Mouse (Mus musculus) embryo, embryonic 10 days (tissue): ENCODE data around the gene Ush1g.

Experiments used
- DNase-seq: peaks from one replicate; pipeline ENCODE4 v3.0.0-alpha.2; 2015; ENCODE audit warnings: low spot score

The Ush1g gene

DNA sequence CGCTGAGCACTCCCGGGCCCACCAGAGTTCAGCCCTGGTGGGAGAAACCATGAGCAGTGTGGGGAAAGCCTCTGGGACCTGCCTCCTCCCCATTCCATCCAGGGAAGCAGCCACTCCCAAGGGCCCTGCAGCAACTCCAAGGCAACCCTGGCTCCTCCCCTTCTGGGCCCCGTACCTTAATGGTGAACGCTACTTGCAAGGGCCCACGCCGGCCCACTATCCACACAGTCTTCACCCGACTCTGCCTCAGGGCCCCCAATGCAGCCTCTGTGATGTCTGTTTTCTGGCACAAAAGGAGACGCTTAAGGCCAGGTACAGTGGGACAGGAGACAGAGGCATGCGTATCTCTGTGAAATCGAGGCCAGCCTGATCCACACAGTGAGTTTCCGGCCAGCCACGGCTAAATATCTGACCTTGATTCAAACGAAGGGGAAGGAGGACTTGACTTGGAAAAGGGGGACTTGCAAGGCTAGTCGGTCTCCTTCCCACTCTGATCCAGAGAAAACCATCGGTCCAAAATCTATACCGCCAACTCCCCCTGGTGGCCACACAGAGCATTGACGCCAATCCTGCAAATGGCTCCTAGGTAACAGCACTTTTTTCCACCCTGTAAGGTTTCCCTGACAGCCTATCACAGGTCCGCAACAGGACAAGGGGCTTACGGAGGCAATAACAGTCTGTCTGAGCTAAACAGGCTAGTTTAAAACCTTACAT, 51.5 kb downstream of the Ush1g start:
- DNase-seq = peak; percentile 87

DNA sequence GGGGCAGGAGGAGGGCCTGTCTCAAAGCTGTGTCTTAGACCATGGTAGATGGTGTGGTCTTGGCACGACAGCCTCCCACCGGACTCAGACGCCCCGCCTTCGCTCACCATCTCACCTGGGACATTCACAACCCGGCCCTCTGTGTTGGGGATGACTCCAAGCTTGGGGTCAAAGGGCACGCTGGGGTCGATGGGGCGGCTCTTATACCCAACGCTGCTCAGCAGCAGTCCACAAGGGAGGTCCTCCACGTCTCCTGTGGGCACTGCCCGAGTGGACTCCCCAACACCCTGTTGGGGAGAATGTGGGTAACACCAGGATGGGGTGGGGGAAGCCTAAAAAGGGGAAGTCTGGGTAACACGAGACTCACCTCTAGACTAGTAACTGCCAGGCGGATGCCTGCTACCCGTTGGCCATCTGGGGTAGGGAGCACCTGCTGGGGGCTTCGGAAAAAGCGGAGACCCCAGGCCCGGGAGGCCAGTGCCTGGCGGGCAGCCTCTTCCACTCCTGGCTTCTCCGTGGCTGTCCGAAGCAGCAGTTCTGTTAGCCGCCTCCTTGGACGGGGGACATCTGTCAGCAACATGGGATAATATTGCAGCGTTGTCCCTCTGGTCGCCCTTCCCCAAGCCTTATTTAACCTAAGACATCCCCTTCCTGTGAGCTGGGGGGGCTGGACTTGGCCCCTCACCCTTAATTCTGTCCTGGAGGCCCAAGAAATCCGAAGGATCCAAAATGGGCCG, 52.3 kb downstream of the Ush1g start:
- DNase-seq = no peak

DNA sequence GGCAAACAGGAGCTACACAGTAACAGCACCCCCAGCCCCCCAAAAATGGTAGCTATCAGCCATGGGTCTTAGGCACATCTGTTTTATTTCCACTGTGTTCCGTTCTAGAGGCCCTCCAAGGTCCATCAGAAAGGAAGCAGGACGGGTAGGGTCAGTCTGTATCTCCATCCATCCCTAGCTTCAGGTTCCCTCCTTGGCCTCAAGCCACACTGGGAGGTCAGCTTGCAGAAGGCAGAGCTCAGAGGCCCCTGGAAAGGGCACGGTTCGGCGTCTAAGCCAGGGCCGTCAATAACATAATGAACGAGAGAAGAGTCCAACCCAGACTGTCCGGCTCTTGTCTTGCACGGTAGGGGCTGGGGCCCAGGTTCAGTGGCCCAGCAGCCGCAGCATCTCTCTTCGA, 53.9 kb downstream of the Ush1g start:
- DNase-seq = no peak

DNA sequence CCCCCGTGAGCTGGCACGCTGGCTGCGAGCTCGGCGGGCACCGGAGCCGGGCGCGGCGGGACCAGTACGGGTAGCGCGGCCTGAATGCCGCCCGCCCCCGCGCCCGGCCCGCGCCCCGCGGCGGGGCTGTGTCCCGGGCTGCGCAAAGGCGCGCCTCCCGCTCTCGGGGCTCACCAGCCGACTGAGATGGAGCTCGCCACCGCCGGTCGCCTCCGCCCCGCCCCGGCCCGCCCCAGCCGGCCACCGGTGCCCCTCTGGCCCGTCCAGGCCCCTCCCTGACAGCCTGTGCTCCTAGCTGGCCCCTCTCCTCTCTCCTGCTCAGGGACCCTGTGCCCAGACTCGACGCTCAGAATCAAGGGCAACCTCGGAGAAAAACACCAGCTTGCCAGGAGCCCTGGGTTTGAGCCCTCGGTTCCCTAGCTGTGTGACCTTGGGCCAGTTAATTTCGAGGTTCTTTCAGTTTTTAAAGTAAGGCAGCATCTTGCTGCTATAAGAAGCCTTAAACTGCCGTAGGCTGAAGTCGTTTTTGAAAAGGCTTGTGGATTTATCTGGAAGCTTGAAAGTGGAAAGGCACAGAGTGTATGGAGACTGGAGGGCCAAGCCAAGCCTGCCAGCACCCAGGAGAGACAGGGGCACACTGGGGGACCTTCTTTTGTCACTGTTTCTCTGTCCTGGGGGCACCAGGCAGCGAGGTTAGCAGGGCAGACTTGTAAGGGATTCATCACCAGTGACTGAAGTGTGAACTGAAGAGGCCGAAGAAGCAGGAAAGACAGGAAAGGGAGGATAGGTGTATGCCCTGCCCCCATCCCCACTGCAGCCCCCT, 54.6 kb downstream of the Ush1g start, which contains the start of gene Grin2c:
Gene Grin2c, minus strand, starts transcription at position 183 of the 823 bp plus-strand sequence.
- no peak for DNase-seq

DNA sequence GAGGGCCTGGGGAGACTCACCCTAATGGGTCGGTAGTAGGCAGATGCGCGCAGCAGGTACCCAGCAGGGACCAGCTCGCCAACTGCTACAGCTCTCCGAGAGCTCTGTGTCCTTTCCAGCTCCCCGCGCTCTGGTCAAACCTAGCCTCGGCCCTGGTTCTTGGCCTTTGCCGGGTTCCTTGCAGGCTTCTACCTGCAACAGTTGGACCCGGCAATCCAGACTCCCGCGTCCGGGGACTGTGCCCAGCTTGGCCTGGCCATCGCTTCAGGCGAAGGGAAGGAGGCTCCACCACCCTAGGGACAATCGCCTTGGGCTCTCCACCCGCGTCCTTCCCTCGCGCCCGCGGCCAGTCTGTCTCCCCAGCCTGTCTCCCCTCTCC, 55.5 kb downstream of the Ush1g start:
- no peak for DNase-seq

DNA sequence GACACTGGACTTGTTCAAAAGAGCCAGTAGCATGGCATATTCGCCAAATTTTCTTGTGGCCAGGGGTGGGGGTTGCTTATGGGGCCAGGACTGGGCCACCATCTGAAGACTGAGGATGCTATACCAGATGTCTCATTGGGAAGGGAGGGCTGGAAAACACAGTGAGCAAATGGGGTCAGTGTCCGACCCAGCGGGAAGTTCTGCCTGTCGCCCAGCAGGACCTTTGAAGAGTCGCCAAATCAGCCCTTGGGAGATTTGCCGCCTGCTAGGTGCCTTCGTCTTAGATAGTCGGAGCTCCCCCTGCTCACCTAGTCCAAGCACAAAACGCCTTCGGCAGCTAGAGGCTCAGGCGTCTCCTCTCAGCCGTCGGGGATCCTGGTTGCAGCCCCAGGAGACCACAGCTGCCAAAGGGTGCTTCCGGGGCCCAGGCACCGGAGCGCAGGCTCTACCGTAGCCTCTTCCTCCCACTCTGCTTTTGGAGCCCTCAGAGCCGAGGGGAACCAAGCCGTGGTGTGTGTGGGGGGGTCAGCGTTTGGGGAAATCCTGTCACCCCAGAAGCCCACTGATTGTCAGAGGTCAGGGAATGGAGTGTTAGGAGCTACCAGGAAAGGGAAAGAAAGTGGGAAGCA, 56.0 kb downstream of the Ush1g start:
- no peak for DNase-seq
